Mouse (Mus musculus) bone marrow, adult 2 months (tissue): ENCODE results near the gene Ccdc185. TPM values are rescaled to one million over a fixed set of nuclear protein-coding genes. Genes with fewer than 3 reads are reported as not detected.

Experiments used
- H3K27ac ChIP-seq: fragments of 200-500 bp; 2 replicates; pipeline ENCODE4 v1.5.1; 2012; ENCODE audit warnings: low read depth, mild to moderate bottlenecking, control low read depth, inconsistent platforms, low read length; ENCODE audit not compliant: control insufficient read depth, poor library complexity, insufficient read depth
- H3K4me1 ChIP-seq: fragments of 200-500 bp; 2 replicates; pipeline ENCODE4 v1.6.1; 2011; ENCODE audit warnings: low read length; ENCODE audit not compliant: control insufficient read depth, insufficient read depth
- H3K4me3 ChIP-seq: fragments of 200-500 bp; replicated peaks from 2 replicates; pipeline ENCODE3; 2011; ENCODE audit warnings: mild to moderate bottlenecking, low read depth, low read length, control low read depth; ENCODE audit not compliant: control insufficient read depth
- CTCF ChIP-seq: fragments of 200-500 bp; IDR thresholded peaks from 2 replicates; pipeline ENCODE4 v1.5.1; 2011; ENCODE audit warnings: low read length, control low read depth; ENCODE audit not compliant: control insufficient read depth, insufficient read depth
- POLR2A ChIP-seq: fragments of 200-500 bp; IDR thresholded peaks from 2 replicates; pipeline ENCODE4 v1.6.1; 2011; ENCODE audit warnings: low read depth, mild to moderate bottlenecking, control low read depth, low read length, borderline replicate concordance; ENCODE audit not compliant: control insufficient read depth
- WGBS: fragments of 180-500 bp; shearing (Covaris S2); methylation state at CpG from one replicate; pipeline ENCODE4 v1.1.7; 2018; 5-methylcytosine and 5-hydroxymethylcytosine counted together
- polyA plus RNA-seq: library from polyadenylated mRNA; stranded (reverse); fragments of >200 nt; gene quantifications from 2 replicates; pipeline ENCODE4 v1.2.4, GENCODE M21; 2011; ENCODE audit warnings: low replicate concordance; ENCODE audit not compliant: missing spikeins, insufficient read depth, insufficient read length

Ccdc185 gene
- polyA plus RNA-seq, 1 experiment: not detected

DNA sequence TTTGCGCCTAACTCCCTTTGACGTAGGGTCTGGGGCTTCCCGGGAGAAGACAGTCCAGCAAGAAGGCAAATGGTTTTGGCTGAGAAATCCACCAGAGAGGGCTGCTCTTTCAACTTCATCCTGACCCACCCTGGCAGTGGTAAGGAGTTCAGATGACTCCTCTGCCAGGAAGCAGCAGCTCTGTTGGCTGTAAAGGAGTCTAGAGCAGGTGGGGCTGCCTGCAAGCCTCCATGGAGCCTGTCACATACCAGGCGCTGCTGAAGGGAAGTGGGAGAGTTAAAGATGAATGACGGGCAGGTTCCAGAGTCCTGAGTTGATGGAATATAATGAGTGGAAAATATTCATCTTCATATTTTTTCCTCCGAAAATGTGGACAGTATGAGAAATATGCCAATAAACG lies 34.8 kb upstream of the Ccdc185 start:
- Histone ChIP-seq H3K4me1 (no peaks in the 10 kb centered on the region), H3K4me3 (no peak overlapping the region), H3K27ac (no peak overlapping the region)
- 82% methylated on average over 7 of the region's 7 CpGs for WGBS
- TF ChIP-seq POLR2A: no peak

GRCm38 (mm10) chr1:182779024-182779520 lies 30.1 kb upstream of the Ccdc185 start:
- WGBS: 86% methylated on average over 6 of the region's 6 CpGs
- H3K27ac ChIP-seq: no peak overlapping the region
- no peak overlapping the region for H3K4me3 ChIP-seq
- no peaks in the 10 kb centered on the region for H3K4me1 ChIP-seq
- no peak for TF ChIP-seq CTCF
- no peak for TF ChIP-seq POLR2A

DNA sequence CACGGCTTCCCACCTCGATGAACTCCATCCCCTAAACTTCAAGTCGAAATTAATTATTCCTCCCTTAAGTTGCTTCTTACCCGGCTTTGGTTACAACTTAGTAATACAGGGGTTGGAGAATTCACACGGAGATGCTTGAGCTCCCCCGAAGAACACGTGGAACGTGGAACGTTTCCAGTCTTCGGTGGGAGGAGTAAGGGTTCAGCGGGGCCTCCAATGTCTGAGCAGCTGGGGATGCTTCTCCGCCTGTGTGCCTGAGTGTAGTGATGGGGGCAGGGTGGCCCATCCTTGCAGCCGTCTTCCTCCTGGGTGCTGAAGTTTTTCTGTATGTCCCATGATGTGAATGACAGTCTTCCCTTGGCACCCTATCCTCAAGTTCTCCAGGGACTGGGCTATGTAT lies 29.2 kb upstream of the Ccdc185 start:
- no peak overlapping the region for H3K4me3 ChIP-seq
- H3K4me1 ChIP-seq: no peaks in the 10 kb centered on the region
- no peak for TF ChIP-seq CTCF
- TF ChIP-seq POLR2A: no peak
- 86% methylated on average over 13 of the region's 13 CpGs for WGBS
- no peak overlapping the region; the same call in 1 of the 2 replicates for H3K27ac ChIP-seq

- WGBS: 61% methylated on average over 10 of the region's 10 CpGs
- TF ChIP-seq CTCF (no peak), POLR2A (no peak)
- Histone ChIP-seq H3K27ac (no peak overlapping the region), H3K4me1 (no peaks in the 10 kb centered on the region), H3K4me3 (no peak overlapping the region)
These were observed 27.9 kb upstream of the Ccdc185 start for GRCm38 (mm10) chr1:182776749-182777410.

DNA sequence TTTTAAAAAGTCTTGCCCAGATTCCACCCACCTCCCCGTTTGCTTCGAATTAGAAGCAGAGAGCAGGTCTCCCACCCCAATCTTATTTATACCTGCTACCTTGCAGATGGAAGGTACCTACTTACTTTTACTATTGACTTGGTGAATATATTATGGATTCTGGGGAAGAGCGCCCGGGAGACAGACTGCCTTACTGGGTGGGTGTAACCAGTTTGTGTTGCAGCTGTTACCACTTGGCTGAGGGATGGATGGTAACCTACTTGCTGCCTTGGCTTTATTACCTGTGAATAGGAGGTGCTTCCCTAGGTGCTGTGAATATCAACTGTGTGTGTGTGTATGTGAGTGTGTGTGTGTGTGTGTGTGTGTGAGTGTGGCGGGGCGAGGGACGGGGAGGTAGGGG lies 26.6 kb upstream of the Ccdc185 start:
- 88% methylated on average over 7 of the region's 7 CpGs for WGBS
- H3K4me3 ChIP-seq: no peak overlapping the region

GRCm38 (mm10) chr1:182764541-182765281 lies 15.7 kb upstream of the Ccdc185 start:
- 9% methylated on average over 27 of the region's 27 CpGs for WGBS
- Histone ChIP-seq H3K4me1 (no peaks in the 10 kb centered on the region), H3K27ac (no peak overlapping the region), H3K4me3 (no peak overlapping the region)
- no peak for TF ChIP-seq CTCF
- no peak for TF ChIP-seq POLR2A

More for the DNA sequence above, 26.6 kb upstream of the Ccdc185 start:
- no peak for TF ChIP-seq CTCF
- no peak for TF ChIP-seq POLR2A
- Histone ChIP-seq H3K27ac (no peak overlapping the region), H3K4me1 (no peaks in the 10 kb centered on the region)

- no peaks in the 10 kb centered on the region for H3K4me1 ChIP-seq
- no peak within 1 kb of the TSS; the same call in 1 of the 2 replicates for H3K27ac ChIP-seq
- WGBS: 1% methylated on average over 85 of the region's 95 CpGs
- H3K4me3 ChIP-seq: peak within 1 kb of the TSS; percentile 6
- no peak for TF ChIP-seq POLR2A
- TF ChIP-seq CTCF: no peak
These were observed 14.9 kb upstream of the Ccdc185 start, which contains the start of gene Susd4 for GRCm38 (mm10) chr1:182763716-182764461. Susd4 (plus strand) TSS chr1:182763860.

DNA sequence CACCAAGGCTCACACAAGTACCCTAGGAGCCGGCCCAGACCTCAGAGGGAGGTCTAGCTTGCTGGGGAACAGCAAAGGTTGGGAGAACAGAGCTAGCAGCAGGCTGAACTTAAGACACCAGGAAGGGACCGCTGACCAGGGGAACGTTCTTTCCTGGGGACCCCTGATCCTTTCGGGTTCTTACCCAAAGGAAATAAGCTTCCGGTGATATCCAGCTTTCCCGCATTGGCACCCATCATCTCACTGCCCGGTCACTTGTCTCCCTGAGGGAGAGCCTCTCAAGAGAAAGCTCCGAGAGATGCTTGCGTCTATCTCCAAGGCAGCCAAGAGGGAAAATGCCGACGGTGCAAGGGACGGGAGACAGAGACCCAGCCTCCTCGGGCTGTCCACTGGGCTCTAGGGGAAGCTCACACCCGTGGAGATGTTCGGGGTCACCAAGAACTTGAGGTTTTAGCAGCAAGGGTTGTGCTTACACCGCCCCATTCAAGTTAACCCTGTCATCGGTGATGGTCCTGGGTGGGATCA lies 14.3 kb upstream of the Ccdc185 start:
- H3K27ac ChIP-seq: no peak overlapping the region
- H3K4me1 ChIP-seq: no peaks in the 10 kb centered on the region
- 28% methylated on average over 17 of the region's 17 CpGs for WGBS
- H3K4me3 ChIP-seq: no peak overlapping the region
- TF ChIP-seq POLR2A: no peak
- TF ChIP-seq CTCF: no peak

GRCm38 (mm10) chr1:182758783-182759182 lies 9.8 kb upstream of the Ccdc185 start:
- Histone ChIP-seq H3K27ac (no peak overlapping the region), H3K4me1 (no peaks in the 10 kb centered on the region), H3K4me3 (no peak overlapping the region)
- 83% methylated on average over 1 of the region's 1 CpGs for WGBS
- TF ChIP-seq POLR2A (no peak), CTCF (no peak)
